Mouse (Mus musculus) ES-CJ7 (cell line): ENCODE results near the gene Olfr996.
"Not testable (repeated sequence)": the region's sequence is repeated elsewhere in the genome, so short reads cannot be mapped to it uniquely, and the experiment has no call there.

Source experiments
- DNase-seq: peaks from one replicate; pipeline ENCODE4 v3.0.0; 2011; ENCODE audit warnings: low read depth, low spot score

Olfr996 gene

DNA sequence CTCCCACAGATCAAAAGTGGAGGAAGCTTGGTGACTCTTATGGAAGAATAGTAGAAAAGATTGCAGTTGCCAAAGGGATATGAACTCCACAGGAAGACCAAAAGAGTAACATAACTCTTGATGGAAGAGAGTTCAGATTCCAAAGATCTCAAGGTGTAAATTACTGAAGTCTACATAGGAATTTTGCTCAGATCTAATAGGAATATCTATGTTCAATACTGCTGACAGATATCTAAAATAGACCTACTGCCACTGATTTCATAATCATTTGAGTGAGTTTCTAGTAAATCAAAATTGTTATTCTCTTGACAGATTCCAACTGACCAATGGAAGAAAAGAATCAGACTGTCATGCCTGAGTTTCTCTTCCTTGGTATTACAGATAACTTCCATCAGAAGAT is at the start of gene Olfr996:
Gene Olfr996 (plus strand): TSS at position 301 of the 400 bp plus-strand sequence.
- no peak for DNase-seq

GRCm38 (mm10) chr2:85532082-85532778 is 46.8 kb upstream of the Olfr996 start:
- DNase-seq: no peak

GRCm38 (mm10) chr2:85533934-85534333 is 45.1 kb upstream of the Olfr996 start:
- no peak for DNase-seq

GRCm38 (mm10) chr2:85554806-85555205 is 24.2 kb upstream of the Olfr996 start:
- DNase-seq: no peak

DNA sequence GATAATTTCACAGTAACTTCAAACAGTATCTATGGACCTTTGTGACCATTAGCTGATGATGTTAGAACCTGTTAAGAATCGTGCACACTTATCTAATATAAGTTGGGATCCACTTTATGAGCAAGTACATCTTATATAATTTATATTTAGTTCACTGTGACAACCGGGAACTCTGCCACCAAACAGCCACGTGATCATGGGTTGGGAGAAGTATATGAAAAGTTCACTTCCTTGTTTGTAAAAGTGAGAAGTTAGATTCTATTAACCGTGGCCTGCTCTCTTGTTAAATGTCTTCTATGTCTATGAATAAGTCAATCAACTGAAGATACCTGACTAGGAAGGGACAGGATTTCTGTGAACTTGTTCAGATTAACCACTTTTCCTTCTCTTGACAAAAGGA is 18.8 kb upstream of the Olfr996 start:
- no peak for DNase-seq

GRCm38 (mm10) chr2:85561187-85561586 is 17.8 kb upstream of the Olfr996 start:
- peak; percentile 53 for DNase-seq

GRCm38 (mm10) chr2:85588648-85589047 is 9.6 kb downstream of the Olfr996 start, which contains the start of gene Olfr998:
Olfr998 (plus strand) TSS chr2:85588948.
- DNase-seq: not testable (repeated sequence)

- DNase-seq: no peak
These were observed 32.8 kb downstream of the Olfr996 start, which contains the start of gene Olfr1000 for GRCm38 (mm10) chr2:85611803-85612202. Olfr1000 (minus strand) TSS chr2:85611903.
